Mouse (Mus musculus): ENCODE measurements around the gene Rab33b. TPM values are rescaled to one million over a fixed set of nuclear protein-coding genes. Genes with fewer than 3 reads are reported as not detected.
"Not testable (repeated sequence)": the region's sequence is repeated elsewhere in the genome, so short reads cannot be mapped to it uniquely, and the experiment has no call there.

The Rab33b gene
- polyA plus RNA-seq (2015; fragmentation: Nextera tagmentation; extraction: Ambion mirVana): 21.5 and 21.7 TPM in 2 replicates

DNA sequence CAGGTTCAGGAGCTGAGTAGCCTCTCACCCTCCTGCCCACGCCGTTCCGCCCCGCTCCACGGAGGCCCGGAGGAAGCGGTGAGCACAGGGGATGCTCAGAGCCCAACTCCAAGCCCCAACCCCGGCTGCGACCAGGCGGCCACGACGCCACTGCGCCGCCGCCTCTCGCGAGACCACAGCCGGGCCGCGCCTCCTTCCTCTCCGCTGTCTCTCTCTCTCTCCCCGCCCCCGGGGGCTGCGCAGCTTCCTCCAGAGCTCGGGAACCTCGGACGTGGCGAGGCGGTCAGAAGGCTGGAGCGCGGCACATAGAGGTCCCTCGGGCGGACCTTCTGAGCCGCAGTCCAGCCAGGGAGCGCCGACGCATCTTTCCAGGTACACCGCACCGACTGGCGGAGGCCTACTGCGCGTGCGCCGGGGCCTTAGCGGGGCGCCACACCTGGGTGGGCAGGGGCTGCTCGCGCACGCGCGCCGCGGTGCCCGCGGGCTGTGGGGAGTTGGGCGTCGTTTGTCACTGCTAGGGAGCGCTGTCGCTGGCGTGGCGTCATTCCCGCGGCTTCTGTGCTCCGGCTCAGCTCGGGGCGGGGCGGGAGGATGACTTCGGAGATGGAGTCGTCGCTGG is at the start of gene Rab33b:
Gene Rab33b (plus strand): TSS at position 180 of the 619 bp plus-strand sequence.
- DNase-seq (ENCODE audit: low spot score): peak; percentile 96

DNA sequence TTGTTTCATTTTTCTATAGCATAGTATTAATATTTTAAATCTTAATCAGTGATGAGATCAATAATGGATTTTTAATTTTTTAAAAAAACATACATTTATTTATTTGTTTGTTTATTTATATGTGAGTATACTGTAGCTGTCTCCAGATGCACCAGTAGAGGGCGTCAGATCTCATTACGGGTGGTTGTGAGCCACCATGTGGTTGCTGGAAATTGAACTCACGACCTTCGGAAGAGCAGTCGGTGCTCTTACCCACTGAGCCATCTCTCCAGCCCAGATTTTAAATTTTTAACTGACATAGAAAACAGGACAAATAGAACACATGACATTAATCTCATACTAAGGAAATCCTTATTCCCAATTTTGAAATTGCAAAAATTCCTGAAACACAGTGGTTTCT is 49.4 kb upstream of the Rab33b start:
- not testable (repeated sequence) for DNase-seq (ENCODE audit: low spot score)

DNA sequence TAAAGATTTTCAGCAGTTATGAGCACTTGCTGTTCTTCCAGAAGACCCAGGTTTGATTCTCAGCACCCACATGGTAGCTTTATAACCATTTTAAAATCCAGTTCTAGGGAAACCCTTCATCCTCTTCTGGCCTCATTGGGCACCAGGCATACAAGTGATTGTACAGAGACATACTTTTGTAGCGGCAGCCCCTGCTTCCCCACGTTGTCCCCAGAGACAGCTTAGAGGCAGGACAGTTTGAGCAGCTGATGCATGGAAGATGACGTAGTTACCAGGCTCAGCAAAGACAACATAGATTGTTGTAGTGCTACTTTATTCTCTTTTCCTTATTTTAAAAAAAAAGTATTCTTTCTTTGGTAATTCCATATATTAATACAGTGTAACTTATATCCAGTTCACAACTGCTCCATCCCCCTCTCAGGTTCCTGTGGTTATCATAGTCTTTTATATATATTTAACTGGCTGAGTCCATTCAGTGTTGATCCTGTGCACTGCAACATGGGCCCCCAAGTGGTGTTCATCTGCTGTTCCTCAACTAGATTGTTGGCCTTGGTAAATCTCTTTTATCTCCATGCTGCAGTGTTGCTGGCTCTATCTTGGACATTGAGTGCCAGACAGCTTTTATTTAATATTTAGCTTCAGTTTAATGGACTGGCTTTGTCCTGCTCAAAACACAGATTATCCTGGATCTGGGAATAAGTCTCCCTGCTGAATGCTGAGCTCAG is 48.7 kb upstream of the Rab33b start:
- DNase-seq (ENCODE audit: low spot score): no peak

DNA sequence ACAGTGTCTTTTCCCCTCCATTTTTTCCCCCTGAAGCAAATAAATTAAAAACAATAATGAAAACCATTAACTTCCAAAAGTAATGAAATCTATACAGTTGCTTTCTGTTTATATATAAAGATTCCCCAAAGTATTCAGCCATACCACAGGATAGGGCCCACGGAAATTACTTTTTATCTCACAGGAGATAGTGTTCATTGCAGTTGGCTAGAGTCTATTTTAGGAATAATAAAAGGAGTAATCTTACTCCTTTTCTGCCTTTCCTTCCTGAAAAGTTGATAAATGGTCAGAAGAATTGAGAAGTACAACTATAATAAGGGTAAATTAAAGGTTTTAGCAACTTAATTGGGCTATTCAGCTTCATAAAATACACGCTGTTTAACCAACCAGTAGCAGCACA is 15.2 kb upstream of the Rab33b start:
- DNase-seq (ENCODE audit: low spot score): no peak

DNA sequence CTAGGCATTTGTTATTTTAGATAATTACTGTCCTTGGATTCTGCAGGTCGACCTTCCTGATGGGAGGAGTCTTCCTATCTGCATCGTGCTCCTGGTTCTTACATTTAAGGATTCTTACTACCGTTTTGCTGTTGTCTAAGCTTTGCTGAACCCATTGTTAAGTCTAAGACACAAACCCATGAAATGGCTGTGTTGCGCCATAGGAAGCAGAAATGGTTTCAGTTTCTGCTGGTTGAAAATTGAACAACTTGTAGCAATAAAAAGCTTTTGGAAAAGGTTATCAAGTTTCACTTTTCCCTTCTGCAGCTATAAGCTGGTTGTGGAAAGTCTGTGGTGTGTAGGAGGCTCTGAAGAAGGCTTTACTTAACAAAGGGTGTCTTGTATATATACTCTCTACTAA is 8.0 kb upstream of the Rab33b start:
- DNase-seq (ENCODE audit: low spot score): no peak

DNA sequence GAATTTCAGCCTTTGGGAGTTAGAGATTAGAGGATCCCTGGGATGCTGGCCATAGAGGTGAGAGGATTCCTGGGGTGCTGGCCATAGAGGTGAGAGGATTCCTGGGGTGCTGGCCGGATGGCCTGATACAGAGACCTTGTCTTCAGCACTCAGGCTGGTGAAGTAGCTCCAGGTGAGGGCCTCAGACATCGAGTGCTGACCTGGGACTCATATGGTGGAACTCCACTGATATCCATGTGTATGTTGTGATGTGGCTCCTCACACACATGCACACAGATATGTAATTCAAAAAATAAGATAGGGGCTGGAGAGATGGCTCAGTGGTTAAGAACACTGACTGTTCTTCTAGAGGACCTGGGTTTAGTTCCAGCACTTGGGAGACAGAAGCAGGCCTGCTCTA is 3.8 kb upstream of the Rab33b start:
- no peak for DNase-seq (ENCODE audit: low spot score)

DNA sequence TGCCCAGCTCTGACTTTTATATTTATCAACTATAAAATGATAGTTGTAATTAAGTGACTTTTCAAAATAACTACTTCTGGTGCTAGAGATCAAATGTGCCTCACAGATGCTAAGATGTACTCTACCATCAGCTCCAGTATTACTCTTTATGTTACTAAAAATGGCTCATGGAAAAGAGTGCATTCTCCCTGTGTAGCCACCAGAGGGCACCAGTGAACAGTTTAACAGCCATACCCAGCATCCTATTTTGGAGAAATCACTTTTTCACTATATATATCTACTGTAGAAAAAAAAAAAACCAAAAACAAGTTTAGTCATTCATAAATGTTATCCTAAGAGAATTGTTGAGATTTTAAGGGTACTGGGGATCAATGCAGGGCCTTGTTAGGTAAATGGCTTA is 2.7 kb upstream of the Rab33b start:
- peak; percentile 76 for DNase-seq (ENCODE audit: low spot score)

DNA sequence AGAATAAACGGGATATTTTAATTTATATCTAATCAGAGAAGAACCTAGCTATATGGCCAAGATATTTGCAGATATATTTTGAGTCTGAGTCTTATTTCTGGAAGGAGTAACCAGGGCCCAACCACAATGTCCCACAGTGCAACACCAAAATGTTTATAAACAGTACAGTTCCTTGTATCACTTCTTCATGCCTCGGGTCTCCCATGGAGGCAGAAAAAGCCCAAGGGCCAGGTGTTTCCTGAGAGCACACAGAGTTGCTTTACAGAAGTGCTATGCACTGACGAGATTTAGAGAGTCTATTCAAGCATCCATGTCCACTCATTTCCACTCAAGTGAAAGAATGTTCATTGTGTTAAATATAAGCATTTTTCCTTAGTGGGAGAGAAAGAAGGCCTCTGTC is 1.8 kb upstream of the Rab33b start:
- no peak for DNase-seq (ENCODE audit: low spot score)

DNA sequence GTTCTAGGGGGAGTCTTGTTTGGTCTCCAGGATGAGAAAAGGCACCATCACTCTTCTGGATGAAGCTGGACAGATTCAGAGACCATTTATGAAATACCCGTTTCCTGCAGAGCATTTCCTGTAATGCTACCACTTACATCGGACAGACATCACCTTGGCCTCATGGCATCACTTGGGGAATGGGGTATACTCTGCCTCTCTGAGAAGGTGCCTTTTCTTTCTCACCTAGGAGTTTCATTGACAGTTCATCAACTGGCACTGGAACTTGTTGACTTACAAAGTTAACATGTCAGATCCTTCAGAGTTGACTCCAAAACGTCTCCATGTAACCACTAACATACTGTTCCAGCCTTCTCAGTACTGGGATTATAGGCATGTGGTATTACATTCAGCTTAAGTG is 939 bp upstream of the Rab33b start:
- no peak for DNase-seq (ENCODE audit: low spot score)

DNA sequence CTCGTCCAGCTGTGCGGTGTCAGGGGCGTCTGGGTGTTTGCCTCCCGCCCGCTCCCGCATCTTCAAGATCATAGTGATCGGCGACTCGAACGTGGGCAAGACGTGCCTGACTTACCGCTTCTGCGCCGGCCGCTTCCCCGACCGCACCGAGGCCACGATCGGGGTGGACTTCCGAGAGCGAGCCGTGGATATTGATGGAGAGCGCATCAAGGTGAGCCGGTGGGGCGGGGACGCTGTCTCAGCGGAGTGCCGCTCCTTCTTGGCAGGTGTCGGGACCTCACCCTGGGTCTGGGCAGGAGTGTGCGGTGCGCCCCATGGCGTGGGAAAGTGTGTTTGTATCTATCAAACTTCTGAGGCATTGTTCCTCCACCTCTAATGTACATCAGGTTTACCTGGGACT is 650 bp downstream of the Rab33b start:
- no peak for DNase-seq (ENCODE audit: low spot score)

DNA sequence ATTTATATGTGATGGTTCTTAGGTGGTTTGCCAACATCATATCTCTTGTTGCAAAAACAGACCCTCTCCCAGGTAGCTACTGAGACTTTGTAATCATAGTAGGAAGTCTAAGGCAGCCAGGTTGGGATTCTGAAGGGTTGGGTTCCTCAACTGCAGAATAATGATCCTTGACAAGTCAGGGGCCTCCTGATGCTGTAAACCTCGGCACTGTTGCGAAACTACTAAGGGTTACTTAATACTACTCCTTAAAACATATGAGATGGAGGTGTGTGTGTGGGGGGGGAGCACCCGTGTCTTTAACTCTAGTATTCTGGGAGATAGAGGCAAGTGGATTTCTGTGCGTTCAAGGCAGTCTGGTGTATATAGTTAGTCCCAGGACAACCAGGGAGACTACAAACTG is 1.6 kb downstream of the Rab33b start:
- DNase-seq (ENCODE audit: low spot score): no peak

DNA sequence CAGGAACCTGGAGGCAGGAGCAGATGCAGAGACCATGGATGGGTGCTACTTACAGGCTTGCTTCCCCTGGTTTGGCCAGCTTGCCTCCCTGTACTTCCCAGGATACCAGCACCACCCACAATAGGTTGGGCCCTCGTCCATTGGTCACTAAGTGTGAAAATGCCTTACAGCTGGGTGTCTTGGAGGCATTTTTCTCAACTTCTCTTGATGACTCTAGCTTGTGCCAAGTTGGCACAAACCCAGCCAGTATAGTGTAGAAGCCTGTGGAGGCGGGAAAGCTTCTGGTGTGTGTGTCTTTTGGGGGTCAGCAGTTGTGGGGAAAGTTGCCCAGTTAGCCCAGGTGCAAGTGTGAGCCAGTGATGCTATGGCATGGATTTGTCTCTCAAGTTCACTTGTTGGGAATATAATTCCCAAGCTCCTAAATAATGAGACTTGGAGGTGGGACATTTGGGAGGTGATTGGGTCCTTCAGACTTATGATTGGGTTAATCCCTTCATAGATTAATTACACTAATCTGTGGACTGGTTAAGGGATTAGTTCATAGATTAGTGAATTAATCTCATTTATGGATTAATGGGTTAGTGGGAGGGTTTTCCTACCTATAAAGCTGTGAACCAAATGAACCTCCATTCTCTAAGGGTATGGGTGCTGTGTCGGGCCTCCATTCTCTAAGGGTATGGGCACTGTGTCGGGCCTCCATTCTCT is 2.9 kb downstream of the Rab33b start:
- DNase-seq (ENCODE audit: low spot score): no peak

DNA sequence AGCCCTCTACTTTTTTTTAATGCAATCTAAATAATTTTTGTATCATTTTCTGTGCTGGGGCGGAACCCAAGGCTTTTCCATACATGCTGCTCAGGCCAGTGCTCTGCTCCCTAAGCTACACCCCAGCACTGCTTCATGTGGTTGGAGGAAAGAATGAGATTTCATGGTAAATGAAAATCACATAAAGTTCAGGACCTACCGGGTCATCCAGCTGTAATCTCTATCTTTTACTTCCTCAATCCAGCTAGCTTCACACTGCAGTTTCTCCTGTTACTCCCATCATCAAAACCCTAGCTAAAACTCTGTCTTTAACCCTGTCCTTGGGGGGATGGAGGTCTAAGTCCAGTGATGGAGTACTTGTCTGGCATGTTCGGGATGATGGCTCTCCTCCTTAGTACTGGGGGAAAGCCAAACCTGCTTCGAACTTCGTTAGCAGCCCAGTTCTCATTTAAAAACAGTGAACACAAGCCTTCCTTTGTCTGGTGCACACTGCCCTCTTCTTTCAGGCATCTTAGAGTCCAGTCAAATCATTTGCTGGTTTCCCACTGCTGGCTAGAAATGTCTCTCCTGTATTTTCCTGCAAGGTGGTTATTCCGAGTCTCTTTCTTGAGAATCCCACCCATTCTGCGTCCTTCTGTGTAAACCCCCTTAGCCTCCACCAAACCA is 6.5 kb downstream of the Rab33b start:
- DNase-seq (ENCODE audit: low spot score): no peak

DNA sequence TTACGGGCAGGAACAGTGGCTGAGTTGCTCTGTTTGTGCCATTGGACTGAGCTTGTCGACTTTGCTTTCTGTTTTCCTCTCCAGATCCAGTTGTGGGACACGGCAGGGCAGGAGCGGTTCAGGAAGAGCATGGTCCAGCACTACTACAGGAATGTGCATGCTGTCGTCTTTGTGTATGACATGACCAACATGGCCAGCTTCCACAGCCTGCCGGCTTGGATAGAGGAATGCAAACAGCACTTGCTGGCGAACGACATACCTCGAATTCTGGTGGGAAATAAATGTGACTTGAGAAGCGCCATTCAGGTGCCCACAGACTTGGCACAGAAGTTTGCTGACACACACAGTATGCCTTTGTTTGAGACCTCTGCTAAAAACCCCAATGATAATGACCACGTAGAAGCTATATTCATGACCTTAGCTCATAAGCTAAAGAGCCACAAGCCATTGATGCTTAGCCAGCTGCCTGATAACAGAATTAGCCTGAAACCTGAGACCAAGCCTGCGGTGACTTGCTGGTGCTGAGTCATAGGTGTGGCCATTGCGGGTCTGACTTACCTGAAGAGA is 9.6 kb downstream of the Rab33b start:
- no peak for DNase-seq (ENCODE audit: low spot score)

DNA sequence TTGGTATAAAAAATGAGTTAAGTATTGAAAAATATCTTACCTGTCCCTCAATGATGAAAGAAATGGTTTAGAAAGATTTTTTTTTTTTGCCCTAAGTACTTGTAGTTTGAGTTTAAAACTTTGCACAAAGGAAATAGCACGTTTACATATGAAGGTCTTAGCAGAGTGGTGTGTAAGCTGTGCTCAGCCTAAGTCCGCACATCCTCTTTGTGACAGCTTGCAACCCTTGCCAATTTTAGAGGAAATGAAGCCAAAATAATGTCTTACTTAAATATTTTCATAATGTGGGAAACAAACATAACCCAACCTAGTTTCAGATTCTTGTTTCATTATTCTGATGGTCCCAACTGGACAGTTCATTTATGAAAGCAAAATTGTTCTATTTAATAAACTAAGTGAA is 10.7 kb downstream of the Rab33b start:
- no peak for DNase-seq (ENCODE audit: low spot score)

DNA sequence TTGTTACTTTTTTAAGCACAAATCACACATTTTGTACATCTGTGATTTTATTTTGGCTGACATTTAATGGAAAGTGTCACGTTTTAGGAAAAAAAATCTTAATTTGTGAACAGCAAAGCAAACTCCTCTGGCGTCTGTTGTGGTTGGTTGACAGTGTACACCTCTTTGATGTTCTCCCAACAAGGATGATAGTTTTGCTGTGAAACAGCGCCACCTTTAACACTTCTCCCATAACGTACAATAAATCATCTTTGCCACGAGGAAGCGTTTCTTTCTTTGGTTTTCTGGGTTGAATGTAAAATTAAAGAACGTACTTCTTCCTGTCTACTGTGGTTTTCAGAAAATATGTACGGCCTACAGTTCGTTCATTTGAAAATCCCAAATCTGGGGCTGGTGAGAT is 11.9 kb downstream of the Rab33b start:
- peak; percentile 56 for DNase-seq (ENCODE audit: low spot score)

DNA sequence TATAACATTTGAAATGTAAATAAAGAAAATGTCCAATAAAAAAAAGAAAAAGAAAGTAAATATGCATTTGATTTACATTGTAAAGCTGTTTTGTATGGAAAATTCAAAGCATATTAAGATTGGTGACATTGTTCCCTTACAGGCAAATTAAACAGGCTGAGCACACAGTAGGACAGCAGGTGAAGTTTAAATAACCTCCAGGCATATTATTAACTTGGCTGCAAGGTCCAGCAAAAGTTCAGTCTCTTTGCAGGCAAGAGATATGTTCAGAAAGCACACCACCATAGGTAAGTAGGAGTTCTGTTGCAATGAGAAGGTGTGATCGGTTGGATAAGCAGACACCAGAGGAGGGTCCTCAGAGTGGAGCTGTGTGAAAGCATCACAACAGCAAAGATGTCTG is 14.3 kb downstream of the Rab33b start:
- no peak for DNase-seq (ENCODE audit: low spot score)

DNA sequence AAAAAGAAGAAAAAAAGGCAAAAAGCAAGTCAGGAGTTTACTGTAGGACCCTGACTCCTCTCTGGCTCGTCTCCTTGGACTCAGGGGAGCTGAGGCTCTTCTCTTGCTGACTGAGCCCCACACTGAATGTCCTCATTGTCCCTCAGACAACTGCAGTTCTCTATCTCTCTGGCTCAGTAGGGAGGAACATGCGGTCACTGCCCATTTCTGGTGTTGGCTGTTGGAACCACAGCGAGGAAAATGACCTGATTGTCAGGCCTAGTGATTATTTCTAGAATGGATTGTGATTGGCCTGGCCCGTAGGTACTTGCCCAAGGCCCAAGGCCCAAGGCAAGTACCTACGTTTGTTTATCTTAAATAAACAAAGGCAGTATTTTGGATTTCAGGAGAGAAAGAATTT is 14.9 kb downstream of the Rab33b start:
- no peak for DNase-seq (ENCODE audit: low spot score)

DNA sequence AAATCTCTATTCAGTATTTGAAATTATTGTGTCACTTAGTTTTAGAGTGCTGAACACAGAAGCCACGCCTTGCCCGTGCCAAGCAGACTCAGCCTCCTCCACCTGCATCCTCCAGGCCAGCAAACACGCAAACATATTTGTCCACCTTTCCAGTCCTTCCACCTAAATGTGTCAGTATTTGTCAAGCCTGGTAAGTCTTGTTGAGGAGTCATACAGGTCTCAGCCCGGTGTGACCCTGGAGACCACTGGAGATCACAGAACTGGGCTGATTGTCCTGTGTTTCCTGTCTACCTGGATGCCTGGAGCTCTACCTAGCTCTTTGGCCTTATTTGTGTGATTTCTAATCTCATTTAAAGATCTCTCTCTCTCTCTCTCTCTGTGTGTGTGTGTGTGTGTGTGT is 16.2 kb downstream of the Rab33b start:
- DNase-seq (ENCODE audit: low spot score): no peak

DNA sequence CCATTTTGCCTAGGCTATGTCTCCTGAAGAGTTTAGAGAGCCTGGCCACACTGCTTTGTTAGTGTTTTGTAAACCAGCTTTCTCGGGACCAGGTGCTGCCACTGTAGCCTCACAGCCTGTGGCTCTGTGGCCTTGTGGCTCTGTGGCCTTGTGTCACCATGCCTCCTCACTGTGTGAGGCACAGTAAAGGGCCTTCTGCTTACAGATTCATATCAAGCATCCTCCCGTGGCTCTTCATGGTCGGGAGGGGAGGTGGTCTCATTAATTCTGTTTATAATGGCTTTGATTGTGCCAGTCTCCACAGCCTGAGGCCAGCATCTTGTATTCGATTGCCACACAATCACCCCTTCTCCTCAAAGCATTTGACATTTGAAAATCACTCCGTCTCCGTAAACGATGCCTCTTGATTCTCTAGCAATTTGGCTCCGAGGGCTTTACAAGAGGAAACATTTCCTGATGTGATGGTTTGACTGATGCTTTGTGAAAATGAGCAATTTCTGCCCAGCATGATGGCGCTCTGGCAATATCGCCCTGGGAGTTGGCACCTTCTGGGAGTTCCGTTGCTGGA is 20.7 kb downstream of the Rab33b start:
- DNase-seq (ENCODE audit: low spot score): no peak

DNA sequence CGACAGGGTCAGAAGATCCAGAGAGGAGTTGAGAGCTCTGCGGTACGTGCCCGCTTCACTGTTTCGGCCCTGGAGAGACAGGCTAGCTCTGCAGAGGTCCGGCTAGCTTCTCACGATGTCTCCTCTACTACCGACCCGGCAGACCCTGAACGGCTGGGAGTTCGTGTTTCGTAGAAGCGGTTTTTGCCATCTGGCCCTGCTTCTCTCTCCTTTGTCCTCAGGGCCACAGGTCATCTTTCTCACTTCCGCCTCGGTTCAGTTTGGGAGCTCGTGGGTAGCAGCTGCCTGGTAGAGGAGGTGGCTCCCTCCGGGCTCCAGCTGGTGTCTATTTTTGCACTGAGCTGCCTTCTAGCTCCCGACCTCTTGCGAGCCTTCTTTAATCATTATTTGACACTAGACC is 21.7 kb downstream of the Rab33b start:
- no peak for DNase-seq (ENCODE audit: low spot score)
